Mouse (Mus musculus): Measurements from ENCODE around the gene Adprm. TPM values are rescaled to one million over a fixed set of nuclear protein-coding genes. Genes with fewer than 3 reads are reported as not detected.

The Adprm gene
- total and polyA plus RNA-seq, 3 experiments, result 31.2 to 53.8 (median 43.4) TPM

GRCm38 (mm10) chr11:67024867-67025477 is 27.4 kb downstream of the Adprm start, which contains the start of gene Tmem220:
Gene Tmem220, plus strand, starts transcription at chr11:67025154.
- TF ChIP-seq ZKSCAN1 (IDR thresholded peaks at IDR 0.05; ENCODE audit: borderline replicate concordance, low read depth, low read length), result no peak
- TF ChIP-seq PAX5 (IDR thresholded peaks at IDR 0.05; ENCODE audit: low read length), result no peak
- TF ChIP-seq MAX (IDR thresholded peaks at IDR 0.05; ENCODE audit: low read length), result peak; percentile 83
- peak; percentile 90 for TF ChIP-seq SMC3 (IDR thresholded peaks at IDR 0.05; ENCODE audit: low read depth, low read length)
- TF ChIP-seq E2F4 (IDR thresholded peaks at IDR 0.05; ENCODE audit: insufficient replicate concordance, low read depth, low read length), result peak; percentile 62; the same call in 1 of the 2 replicates
- TF ChIP-seq BHLHE40 (IDR thresholded peaks at IDR 0.05; ENCODE audit: low read depth, low read length), result peak; percentile 49
- TF ChIP-seq POLR2AphosphoS2 (IDR thresholded peaks at IDR 0.05; ENCODE audit: low read depth, low read length), result peak; percentile 63; the same call in 1 of the 2 replicates
- TF ChIP-seq TCF12 (IDR thresholded peaks at IDR 0.05; ENCODE audit: low read depth, low read length), result peak; percentile 78
- peak; percentile 89 for TF ChIP-seq SIN3A (IDR thresholded peaks at IDR 0.05; ENCODE audit: low read length)
- TF ChIP-seq MAFK (IDR thresholded peaks at IDR 0.05; ENCODE audit: insufficient replicate concordance, low read length), result no peak
- TF ChIP-seq POLR2A (IDR thresholded peaks at IDR 0.05; ENCODE audit: low read depth, low read length), result peak; percentile 86
- 0 out of 2 replicates have a peak, but pooled peaks have one; percentile 22 for TF ChIP-seq RCOR1 (conservative IDR thresholded peaks at IDR 0.05; ENCODE audit: low read depth, low read length)
- no peak for TF ChIP-seq CHD1 (IDR thresholded peaks at IDR 0.05; ENCODE audit: low read depth, low read length)
- TF ChIP-seq MEF2A (IDR thresholded peaks at IDR 0.05; ENCODE audit: borderline replicate concordance, low read depth, low read length), result peak; percentile 56
- TF ChIP-seq HCFC1 (IDR thresholded peaks at IDR 0.05; ENCODE audit: low read depth, low read length), result peak; percentile 49
- TF ChIP-seq KAT2A (IDR thresholded peaks at IDR 0.05; ENCODE audit: insufficient replicate concordance, low read length), result no peak
- no peak for TF ChIP-seq TBP (conservative IDR thresholded peaks at IDR 0.05; ENCODE audit: low read depth, low read length)
- TF ChIP-seq RAD21 (IDR thresholded peaks at IDR 0.05; ENCODE audit: low read depth, low read length), result peak; percentile 89
- peak; percentile 93 for TF ChIP-seq MYC (IDR thresholded peaks at IDR 0.05; ENCODE audit: low read depth, low read length)
- peak; percentile 68; the same call in 1 of the 2 replicates for TF ChIP-seq UBTF (IDR thresholded peaks at IDR 0.05; ENCODE audit: low read depth, low read length)
- no peak for TF ChIP-seq CHD2 (IDR thresholded peaks at IDR 0.05; ENCODE audit: low read length)
- TF ChIP-seq ELF1 (IDR thresholded peaks at IDR 0.05; ENCODE audit: low read depth, low read length), result peak; percentile 58
- TF ChIP-seq NRF1 (IDR thresholded peaks at IDR 0.05; ENCODE audit: low read depth, low read length), result 0 out of 2 replicates have a peak, but pooled peaks have one; percentile 41
- TF ChIP-seq MAZ (IDR thresholded peaks at IDR 0.05; ENCODE audit: low read depth, low read length), result peak; percentile 95
- TF ChIP-seq CTCF (conservative IDR thresholded peaks at IDR 0.05 in 1 of 2, IDR thresholded peaks at IDR 0.05 in 1 of 2; ENCODE audit: low read depth in 2 of 2, low read length in 2 of 2), result peak in 1 of 2 experiments; percentile 94; a peak in 3 of 4 replicates
- peak; percentile 26; the same call in 1 of the 2 replicates for TF ChIP-seq IRF4 (IDR thresholded peaks at IDR 0.05; ENCODE audit: low read depth, low read length)
- no peak for TF ChIP-seq USF2 (conservative IDR thresholded peaks at IDR 0.05; ENCODE audit: low read depth, low read length)
- peak; percentile 83 for TF ChIP-seq NELFE (IDR thresholded peaks at IDR 0.05; ENCODE audit: low read depth, low read length)
- TF ChIP-seq MXI1 (IDR thresholded peaks at IDR 0.05; ENCODE audit: low read depth, low read length), result peak; percentile 76; the same call in 1 of the 2 replicates
- peak; percentile 62; the same call in 1 of the 2 replicates for TF ChIP-seq ZMIZ1 (IDR thresholded peaks at IDR 0.05; ENCODE audit: low read depth, low read length)
- TF ChIP-seq ZC3H11A (IDR thresholded peaks at IDR 0.05; ENCODE audit: low read depth, low read length), result peak; percentile 42; the same call in 1 of the 2 replicates
- Histone ChIP-seq H3K4me1 (ENCODE audit: control insufficient read depth in 1 of 2, insufficient read depth in 2 of 2) (peaks cover 0 to 19% of the 10 kb centered on the region in 2 experiments; a peak in 2 of 4 replicates), H3K9ac (ENCODE audit: insufficient read depth, low read depth) (peak within 1 kb of the TSS; percentile 67), H3K4me3 (replicated peaks in 1 of 3; ENCODE audit: low read depth in 2 of 3, low read length in 2 of 3, poor library complexity in 1 of 3) (peak within 1 kb of the TSS; percentile 58 to 68 (median 63)), H3K9me3 (replicated peaks; ENCODE audit: low read length) (no peaks in the 10 kb centered on the region), H3K4me2 (ENCODE audit: insufficient read depth, low read depth, poor library complexity, severe bottlenecking) (peak within 1 kb of the TSS; percentile 87), H3K36me3 (replicated peaks in 1 of 2; ENCODE audit: control insufficient read depth in 1 of 2, insufficient read depth in 1 of 2, low read length in 1 of 2) (no peaks in the 10 kb centered on the region), H3K27ac (ENCODE audit: insufficient read depth, low read depth) (no peak within 1 kb of the TSS), H3K27me3 (replicated peaks) (peaks cover 20% of the 10 kb centered on the region), H3K79me2 (replicated peaks; ENCODE audit: control insufficient read depth, extremely low read depth, insufficient read depth, poor library complexity, severe bottlenecking) (no peaks in the 10 kb centered on the region)
- DNase-seq (ENCODE audit: extremely low read depth), result peak; percentile 98
- dilution Hi-C loops (cut with MboI; ENCODE audit: extremely low pct_ligation_motif_present, extremely low pct_unique_long_range_greater_than_20kb, low sequenced_read_pairs) (no loop called here), in situ Hi-C loops (cut with MboI; ENCODE audit: low pct_ligation_motif_present, low pct_unique_long_range_greater_than_20kb, low sequenced_read_pairs) (loop anchor here (5.0 to 10.0 kb wide), 3 partner anchors 57 to 320 kb away; no protein-coding TSS in a partner anchor)

Data from CH12.LX (cell line).